Mouse (Mus musculus): ENCODE results near the gene Adgrv1.

DNA sequence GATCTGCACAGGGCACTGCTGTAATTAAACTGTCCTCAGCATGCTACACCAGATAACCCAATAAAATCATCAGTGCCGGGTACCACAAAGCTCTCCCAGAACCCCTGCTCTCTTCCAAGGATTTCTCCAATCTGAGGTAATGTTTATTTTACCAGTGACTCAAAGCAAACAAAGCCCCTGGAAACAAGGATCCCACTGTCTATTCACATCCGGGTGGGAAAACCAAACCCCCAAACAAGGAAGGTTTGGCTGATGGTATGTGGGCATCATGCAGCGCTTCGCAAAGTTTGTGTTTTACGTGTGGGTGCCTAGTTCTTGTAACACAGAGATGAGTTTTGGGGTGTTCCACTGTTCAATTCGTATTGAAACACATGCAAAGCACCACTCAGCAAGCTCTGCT, 7.9 kb upstream of the Adgrv1 start:
- no peak for TF ChIP-seq CTCF (IDR thresholded peaks at IDR 0.05; ENCODE audit: low read depth, low read length)
- no peak for TF ChIP-seq POLR2A (IDR thresholded peaks at IDR 0.05; ENCODE audit: insufficient read depth, low read length)

Measured in ES-Bruce4 (cell line).